Mouse (Mus musculus) heart, postnatal 0 days (tissue): ENCODE measurements around the gene Smyd3. TPM values are rescaled to one million over a fixed set of nuclear protein-coding genes. Genes with fewer than 3 reads are reported as not detected.

ENCODE experiments used
- ATAC-seq: fragments of 200-750 bp; cut with Nextera tagmentation; 2 replicates; pipeline ENCODE4 v1.8.0; 2017; ENCODE audit warnings: low read depth, moderate number of reproducible peaks, moderate library complexity; ENCODE audit not compliant: insufficient read depth
- DNase-seq: peaks from one replicate; pipeline ENCODE4 v3.0.0-alpha.2; 2016; ENCODE audit warnings: low spot score
- H3K27ac ChIP-seq: fragments of 300-500 bp; sonication (generic); 2 replicates; pipeline ENCODE4 v1.5.1; 2014; ENCODE audit warnings: low read depth, mild to moderate bottlenecking
- H3K27me3 ChIP-seq: fragments of 300-500 bp; sonication (generic); 2 replicates; pipeline ENCODE4 v1.6.1; 2014; ENCODE audit warnings: low read length, mixed read lengths; ENCODE audit not compliant: control insufficient read depth, insufficient read depth
- H3K36me3 ChIP-seq: fragments of 300-500 bp; sonication (generic); replicated peaks from 2 replicates; pipeline ENCODE4 v1.6.1; 2014; ENCODE audit warnings: low read length, mixed read lengths; ENCODE audit not compliant: control insufficient read depth, insufficient read depth
- H3K4me1 ChIP-seq: fragments of 300-500 bp; sonication (generic); 2 replicates; pipeline ENCODE4 v1.6.1; 2014; ENCODE audit warnings: antibody characterized with exemption; ENCODE audit not compliant: control insufficient read depth, insufficient read depth
- H3K4me2 ChIP-seq: fragments of 300-500 bp; sonication (generic); 2 replicates; pipeline ENCODE4 v1.6.1; 2014; ENCODE audit warnings: low read depth, mild to moderate bottlenecking, low read length, moderate library complexity
- H3K4me3 ChIP-seq: fragments of 300-500 bp; sonication (generic); 2 replicates; pipeline ENCODE4 v1.5.1; 2014; ENCODE audit warnings: low read depth, low read length
- H3K9ac ChIP-seq: fragments of 300-500 bp; sonication (generic); replicated peaks from 2 replicates; pipeline ENCODE4 v1.6.1; 2014; ENCODE audit warnings: low read depth, low read length, mixed read lengths
- H3K9me3 ChIP-seq: fragments of 300-500 bp; sonication (generic); replicated peaks from 2 replicates; pipeline ENCODE4 v1.6.1; 2016; ENCODE audit warnings: low read length; ENCODE audit not compliant: control insufficient read depth
- CTCF ChIP-seq: IDR thresholded peaks from 2 replicates; pipeline ENCODE4 v1.5.1; 2016; ENCODE audit warnings: antibody characterized with exemption, control low read depth, low read depth
- EP300 ChIP-seq: IDR thresholded peaks from 2 replicates; pipeline ENCODE4 v1.6.1; 2016; ENCODE audit warnings: antibody characterized with exemption, low read depth
- WGBS: fragments of 180-500 bp; shearing (Covaris S2); extraction: QIAGEN DNeasy Blood & Tissue Kit; methylation state at CpG from one replicate; pipeline ENCODE4 v1.1.7; 2014; 5-methylcytosine and 5-hydroxymethylcytosine counted together
- polyA plus RNA-seq: library from polyadenylated mRNA; unstranded; fragments of >200 nt; fragmentation: Nextera tagmentation; extraction: Ambion mirVana; gene quantifications from 2 replicates; pipeline ENCODE4 v1.2.1, GENCODE M21; 2015
- total RNA-seq: library from RNA; depleted of rRNA; stranded (reverse); fragments of >200 nt; gene quantifications from 2 replicates; pipeline ENCODE4 v1.2.3, GENCODE M21; 2014; ENCODE audit warnings: low replicate concordance

The Smyd3 gene
- total and polyA plus RNA-seq, 2 experiments from 2014 or later, result 7.0 to 11.6 TPM

GRCm38 (mm10) chr1:179212295-179212694 is 305.5 kb downstream of the Smyd3 start:
- Histone ChIP-seq H3K9me3 (no peaks in the 10 kb centered on the region), H3K4me1 (no peaks in the 10 kb centered on the region), H3K36me3 (no peaks in the 10 kb centered on the region), H3K4me2 (no peak overlapping the region), H3K9ac (no peak overlapping the region), H3K4me3 (no peak overlapping the region), H3K27ac (no peak overlapping the region), H3K27me3 (no peaks in the 10 kb centered on the region)
- DNase-seq (no peak), ATAC-seq (no peak)
- 57% methylated on average over 7 of the region's 7 CpGs for WGBS
- TF ChIP-seq CTCF, result no peak
- TF ChIP-seq EP300, result no peak

GRCm38 (mm10) chr1:179211313-179211712 is 306.5 kb downstream of the Smyd3 start:
- Histone ChIP-seq H3K27me3 (no peaks in the 10 kb centered on the region), H3K9me3 (no peaks in the 10 kb centered on the region), H3K4me2 (no peak overlapping the region), H3K4me3 (no peak overlapping the region), H3K4me1 (no peaks in the 10 kb centered on the region), H3K27ac (no peak overlapping the region), H3K36me3 (no peaks in the 10 kb centered on the region), H3K9ac (no peak overlapping the region)
- WGBS, result 77% methylated on average over 4 of the region's 4 CpGs
- TF ChIP-seq EP300, result no peak
- no peak for TF ChIP-seq CTCF
- no peak for DNase-seq
- ATAC-seq, result no peak

- H3K9me3 ChIP-seq, result no peaks in the 10 kb centered on the region
- H3K27ac ChIP-seq, result no peak overlapping the region
- 82% methylated on average over 12 of the region's 12 CpGs for WGBS
Measured at GRCm38 (mm10) chr1:179207846-179208595, 309.8 kb downstream of the Smyd3 start.

GRCm38 (mm10) chr1:179207180-179207741 is 310.6 kb downstream of the Smyd3 start:
- TF ChIP-seq CTCF, result no peak
- TF ChIP-seq EP300, result no peak
- Histone ChIP-seq H3K4me2 (no peak overlapping the region), H3K9ac (no peak overlapping the region), H3K4me1 (no peaks in the 10 kb centered on the region), H3K27ac (no peak overlapping the region), H3K27me3 (no peaks in the 10 kb centered on the region), H3K9me3 (no peaks in the 10 kb centered on the region), H3K36me3 (no peaks in the 10 kb centered on the region), H3K4me3 (no peak overlapping the region)
- no peak for DNase-seq
- no peak for ATAC-seq
- 76% methylated on average over 9 of the region's 9 CpGs for WGBS

More at GRCm38 (mm10) chr1:179207846-179208595, 309.8 kb downstream of the Smyd3 start:
- Histone ChIP-seq H3K4me2 (no peak overlapping the region), H3K4me3 (no peak overlapping the region), H3K27me3 (no peaks in the 10 kb centered on the region), H3K36me3 (no peaks in the 10 kb centered on the region), H3K9ac (no peak overlapping the region), H3K4me1 (no peaks in the 10 kb centered on the region)
- no peak for DNase-seq
- no peak for ATAC-seq
- no peak for TF ChIP-seq CTCF

- Histone ChIP-seq H3K4me3 (no peak overlapping the region), H3K4me2 (no peak overlapping the region), H3K9me3 (no peaks in the 10 kb centered on the region), H3K27me3 (no peaks in the 10 kb centered on the region), H3K36me3 (no peaks in the 10 kb centered on the region), H3K27ac (no peak overlapping the region), H3K4me1 (no peaks in the 10 kb centered on the region), H3K9ac (no peak overlapping the region)
- TF ChIP-seq CTCF, result no peak
- no peak for TF ChIP-seq EP300
- no peak for DNase-seq
- ATAC-seq, result no peak
- 83% methylated on average over 9 of the region's 9 CpGs for WGBS
Measured at GRCm38 (mm10) chr1:179198517-179199200, 319.2 kb downstream of the Smyd3 start.
